Mouse (Mus musculus): ENCODE measurements at regions not wholly inside any gene's neighbourhood (a gene's known extent, or its start where the extent isn't known, plus 50 kb on each side); places are given as distances from the start of the nearest gene placed in this dataset.

DNA sequence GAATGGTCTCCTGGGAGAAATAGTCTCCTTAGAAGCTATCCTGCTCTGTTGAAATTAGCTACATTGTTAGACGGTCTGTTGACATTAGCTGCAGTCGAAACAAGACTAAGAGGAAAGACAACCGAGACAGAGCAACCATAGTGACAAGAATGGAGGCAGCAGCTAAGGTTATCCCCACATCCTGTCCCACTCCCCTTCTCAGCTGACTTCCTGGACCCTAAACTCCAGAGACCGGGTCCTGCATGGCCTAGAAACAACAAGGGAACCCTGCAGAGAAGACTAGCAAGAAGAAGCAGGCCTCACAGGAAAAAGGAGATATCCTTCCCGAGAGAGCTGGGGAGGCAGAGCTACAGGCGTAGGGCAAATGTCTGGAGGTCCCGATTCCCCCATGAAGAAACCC lies 102.0 kb downstream of the Fam168b start:
- no peak for DNase-seq

DNA sequence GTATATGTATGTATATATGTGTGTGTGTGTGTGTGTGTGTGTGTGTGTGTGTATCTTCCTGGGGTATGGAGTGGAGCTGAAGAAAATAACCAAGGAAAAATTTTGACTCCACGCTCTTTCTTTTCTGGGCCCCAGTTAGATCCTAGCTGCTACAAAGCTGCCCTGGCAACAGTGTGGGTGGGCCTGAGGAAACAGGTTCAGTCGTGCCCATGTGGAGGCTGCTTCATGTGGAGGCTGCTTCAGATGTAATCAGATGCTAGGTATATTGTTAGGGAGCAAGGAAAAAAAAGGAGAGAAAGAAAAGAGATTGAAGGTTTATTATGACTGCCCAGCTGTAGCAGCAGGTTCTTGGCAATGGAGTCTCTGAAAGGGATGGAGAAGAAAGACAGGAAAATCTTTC lies 100.6 kb downstream of the Fam168b start:
- no peak for DNase-seq

GRCm38 (mm10) chr1:34745881-34746280 lies 97.0 kb downstream of the Fam168b start:
- no peak for DNase-seq

GRCm38 (mm10) chr1:34749161-34750040 lies 93.5 kb downstream of the Fam168b start:
- DNase-seq = peak; percentile 47

- peak; percentile 61 for DNase-seq
Observed at GRCm38 (mm10) chr1:34750061-34751054, 92.5 kb downstream of the Fam168b start.

- peak; percentile 32 for DNase-seq
Observed at GRCm38 (mm10) chr1:34751128-34751527, 91.7 kb downstream of the Fam168b start.

DNA sequence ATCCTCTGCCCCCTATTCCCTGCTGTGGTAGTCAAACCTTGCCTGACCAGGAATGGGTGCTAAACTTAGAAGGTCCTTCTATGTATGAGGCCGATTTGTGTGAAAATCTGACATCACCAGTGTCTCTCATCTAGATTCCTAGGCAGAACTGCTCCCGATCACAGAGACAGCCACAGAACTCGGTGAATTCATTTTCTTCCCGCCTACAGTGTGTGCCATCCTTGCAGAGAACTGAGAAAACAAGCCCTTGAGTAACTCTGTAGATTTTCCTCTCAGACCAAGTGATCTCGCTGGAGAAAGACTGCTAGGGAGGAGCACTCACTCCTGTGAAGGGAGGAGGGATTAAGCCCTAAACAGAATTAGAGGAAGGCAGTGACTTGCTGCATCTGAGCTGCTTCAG lies 89.3 kb downstream of the Fam168b start:
- DNase-seq = no peak

GRCm38 (mm10) chr1:34760547-34760946 lies 82.3 kb downstream of the Fam168b start:
- DNase-seq = no peak

DNA sequence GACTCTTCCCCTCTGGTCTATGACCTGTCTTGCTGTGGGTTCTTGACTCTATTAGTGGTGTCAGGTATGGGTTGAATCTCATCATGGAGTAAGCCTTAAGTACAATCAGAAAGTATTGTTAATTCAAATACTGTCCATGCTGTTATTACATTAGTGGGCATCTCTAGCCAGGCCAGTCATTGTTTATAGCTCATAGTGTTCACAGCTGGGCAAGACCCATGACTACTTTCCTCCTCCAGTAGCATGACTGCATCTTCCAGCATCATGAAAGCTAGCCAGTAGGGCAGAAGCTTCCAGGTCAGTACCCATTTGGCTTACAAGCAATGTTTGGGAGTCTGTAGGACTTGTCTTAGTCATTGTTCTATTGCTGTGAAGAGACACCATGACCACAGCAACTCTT lies 81.4 kb downstream of the Fam168b start:
- DNase-seq = no peak

GRCm38 (mm10) chr1:34761870-34762269 lies 81.0 kb downstream of the Fam168b start:
- DNase-seq = no peak
